Mouse (Mus musculus): ENCODE data around the gene Mettl16. TPM values are rescaled to one million over a fixed set of nuclear protein-coding genes. Genes with fewer than 3 reads are reported as not detected.
A peak's percentile ranks its signal among the peaks of the same experiment; 100 is the strongest.

Gene Mettl16
- polyA plus RNA-seq, 1 experiment, result 10.9 TPM

DNA sequence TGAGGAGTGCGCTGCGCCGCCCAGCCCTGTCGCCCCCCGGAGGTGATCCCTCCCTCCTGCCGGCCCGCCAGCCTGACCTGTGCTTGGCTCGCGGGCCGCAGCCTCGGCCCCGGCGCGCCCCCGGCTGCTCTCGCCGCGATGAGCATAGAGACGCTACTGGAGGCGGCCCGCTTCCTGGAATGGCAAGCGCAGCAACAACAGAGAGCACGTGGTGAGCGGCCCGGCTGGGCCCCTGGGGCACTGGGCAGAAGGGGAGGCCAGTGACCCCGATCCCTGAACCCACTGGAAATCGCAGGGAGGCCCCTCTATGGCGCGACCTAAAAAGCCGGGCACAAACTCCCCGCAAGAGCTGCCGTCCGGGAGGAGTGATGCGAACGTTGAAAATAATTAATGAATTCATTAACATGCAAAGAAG, 60.6 kb downstream of the Mettl16 start:
- TF ChIP-seq TCF12 (IDR thresholded peaks at IDR 0.05; ENCODE audit: insufficient read depth, poor library complexity, severe bottlenecking) (no peak), SRF (IDR thresholded peaks at IDR 0.05; ENCODE audit: control insufficient read depth, insufficient read length, low read depth) (no peak)
- H3K79me2 ChIP-seq (ENCODE audit: control insufficient read depth, insufficient read depth), result peaks cover 34% of the 10 kb centered on the region
- H3K36me3 ChIP-seq (ENCODE audit: control insufficient read depth, insufficient read depth), result no peaks in the 10 kb centered on the region
- peak overlapping the region; percentile 23 for H3ac ChIP-seq (ENCODE audit: control insufficient read depth, insufficient read length)
- H3K4me2 ChIP-seq (ENCODE audit: low read depth), result peak overlapping the region; percentile 67
- no peaks in the 10 kb centered on the region for H3K27me3 ChIP-seq (ENCODE audit: control insufficient read depth, insufficient read depth, insufficient read length)
- peak overlapping the region; percentile 82 for H3K4me3 ChIP-seq

- peak; percentile 72 for TF ChIP-seq USF1 (IDR thresholded peaks at IDR 0.05; ENCODE audit: low read depth)
- peak; percentile 77 for TF ChIP-seq MAX (IDR thresholded peaks at IDR 0.05; ENCODE audit: low read depth)
- TF ChIP-seq MYOD1 (IDR thresholded peaks at IDR 0.05; ENCODE audit: control insufficient read depth in 1 of 3, insufficient read length in 2 of 3, low read depth in 2 of 3), result peak in 1 of 3 experiments; percentile 38
- peak in 1 of 3 experiments; percentile 17 for TF ChIP-seq MYOG (IDR thresholded peaks at IDR 0.05; ENCODE audit: control insufficient read depth in 1 of 3, insufficient read depth in 1 of 3, insufficient read length in 2 of 3, low read depth in 2 of 3)
- TF ChIP-seq REST (IDR thresholded peaks at IDR 0.05; ENCODE audit: insufficient read depth, insufficient read length), result no peak
- peak; percentile 44 for TF ChIP-seq SRF (IDR thresholded peaks at IDR 0.05; ENCODE audit: control insufficient read depth, insufficient read length, low read depth)
- TF ChIP-seq TCF12 (IDR thresholded peaks at IDR 0.05; ENCODE audit: insufficient read depth, poor library complexity, severe bottlenecking), result no peak
- peak; percentile 97 for TF ChIP-seq POLR2A (IDR thresholded peaks at IDR 0.05; ENCODE audit: insufficient read length, low read depth)
- no peak for TF ChIP-seq TCF3 (IDR thresholded peaks at IDR 0.05; ENCODE audit: insufficient read length, low read depth)
- TF ChIP-seq POLR2AphosphoS2 (IDR thresholded peaks at IDR 0.05; ENCODE audit: insufficient read length, low read depth), result peak; percentile 98
- TF ChIP-seq E2F4 (IDR thresholded peaks at IDR 0.05; ENCODE audit: insufficient read depth), result no peak
Measured at GRCm38 (mm10) chr11:74831606-74832451, 61.2 kb downstream of the Mettl16 start.

GRCm38 (mm10) chr11:74832503-74833143, 62.0 kb downstream of the Mettl16 start:
- TF ChIP-seq POLR2A (IDR thresholded peaks at IDR 0.05; ENCODE audit: insufficient read length, low read depth), result no peak
- no peak for TF ChIP-seq CEBPB (IDR thresholded peaks at IDR 0.05; ENCODE audit: insufficient read depth, poor library complexity, severe bottlenecking)
- no peak for TF ChIP-seq MYOG (IDR thresholded peaks at IDR 0.05; ENCODE audit: control insufficient read depth in 1 of 3, insufficient read depth in 1 of 3, insufficient read length in 2 of 3, low read depth in 2 of 3)
- no peak for TF ChIP-seq USF1 (IDR thresholded peaks at IDR 0.05; ENCODE audit: low read depth)
- no peak for TF ChIP-seq SRF (IDR thresholded peaks at IDR 0.05; ENCODE audit: control insufficient read depth, insufficient read length, low read depth)
- no peak for TF ChIP-seq MAX (IDR thresholded peaks at IDR 0.05; ENCODE audit: low read depth)
- TF ChIP-seq MYOD1 (IDR thresholded peaks at IDR 0.05; ENCODE audit: control insufficient read depth in 1 of 3, insufficient read length in 2 of 3, low read depth in 2 of 3), result no peak
- TF ChIP-seq POLR2AphosphoS2 (IDR thresholded peaks at IDR 0.05; ENCODE audit: insufficient read length, low read depth), result no peak
- TF ChIP-seq TCF12 (IDR thresholded peaks at IDR 0.05; ENCODE audit: insufficient read depth, poor library complexity, severe bottlenecking), result no peak
- no peak for TF ChIP-seq E2F4 (IDR thresholded peaks at IDR 0.05; ENCODE audit: insufficient read depth)
- TF ChIP-seq TCF3 (IDR thresholded peaks at IDR 0.05; ENCODE audit: insufficient read length, low read depth), result no peak
- no peak for TF ChIP-seq REST (IDR thresholded peaks at IDR 0.05; ENCODE audit: insufficient read depth, insufficient read length)

More at GRCm38 (mm10) chr11:74831606-74832451, 61.2 kb downstream of the Mettl16 start:
- no peaks in the 10 kb centered on the region for H3K27me3 ChIP-seq (ENCODE audit: control insufficient read depth, insufficient read depth, insufficient read length)
- peak overlapping the region; percentile 82 for H3K4me3 ChIP-seq
- peak overlapping the region; percentile 83 for H3K4me2 ChIP-seq (ENCODE audit: low read depth)
- peaks cover 36% of the 10 kb centered on the region for H3K79me2 ChIP-seq (ENCODE audit: control insufficient read depth, insufficient read depth)
- H3ac ChIP-seq (ENCODE audit: control insufficient read depth, insufficient read length), result peak overlapping the region; percentile 23
- no peaks in the 10 kb centered on the region for H3K36me3 ChIP-seq (ENCODE audit: control insufficient read depth, insufficient read depth)

GRCm38 (mm10) chr11:74833536-74834358, 63.1 kb downstream of the Mettl16 start:
- TF ChIP-seq POLR2A (IDR thresholded peaks at IDR 0.05; ENCODE audit: insufficient read length, low read depth) (no peak), MYOD1 (IDR thresholded peaks at IDR 0.05; ENCODE audit: control insufficient read depth in 1 of 3, insufficient read length in 2 of 3, low read depth in 2 of 3) (no peak), USF1 (IDR thresholded peaks at IDR 0.05; ENCODE audit: low read depth) (no peak), E2F4 (IDR thresholded peaks at IDR 0.05; ENCODE audit: insufficient read depth) (no peak), POLR2AphosphoS2 (IDR thresholded peaks at IDR 0.05; ENCODE audit: insufficient read length, low read depth) (no peak)
- Histone ChIP-seq H3K4me2 (ENCODE audit: low read depth) (peak overlapping the region; percentile 83), H3K36me3 (ENCODE audit: control insufficient read depth, insufficient read depth) (no peaks in the 10 kb centered on the region), H3K27me3 (ENCODE audit: control insufficient read depth, insufficient read depth, insufficient read length) (no peaks in the 10 kb centered on the region), H3K79me2 (ENCODE audit: control insufficient read depth, insufficient read depth) (peaks cover 36% of the 10 kb centered on the region), H3K4me3 (peak overlapping the region; percentile 82), H3ac (ENCODE audit: control insufficient read depth, insufficient read length) (no peak overlapping the region)

More at GRCm38 (mm10) chr11:74832503-74833143, 62.0 kb downstream of the Mettl16 start:
- peak overlapping the region; percentile 82 for H3K4me3 ChIP-seq
- H3K4me2 ChIP-seq (ENCODE audit: low read depth), result peak overlapping the region; percentile 83
- no peaks in the 10 kb centered on the region for H3K27me3 ChIP-seq (ENCODE audit: control insufficient read depth, insufficient read depth, insufficient read length)
- peaks cover 36% of the 10 kb centered on the region for H3K79me2 ChIP-seq (ENCODE audit: control insufficient read depth, insufficient read depth)
- H3ac ChIP-seq (ENCODE audit: control insufficient read depth, insufficient read length), result no peak overlapping the region
- no peaks in the 10 kb centered on the region for H3K36me3 ChIP-seq (ENCODE audit: control insufficient read depth, insufficient read depth)
